Mouse (Mus musculus) frontal cortex, adult 2 months (tissue): Measurements from ENCODE around the gene Mturn. TPM values are rescaled to one million over a fixed set of nuclear protein-coding genes. Genes with fewer than 3 reads are reported as not detected.

ENCODE experiments used
- DNase-seq, 2 experiments: peaks; one replicate each; pipeline ENCODE4 v3.0.0; 2022; ENCODE audit warnings: low spot score in 1 of 2; ENCODE audit errors: extremely low spot score in 1 of 2
- polyA plus RNA-seq: library from polyadenylated mRNA; depleted of rRNA; stranded (reverse); fragments of >200 nt; gene quantifications from 2 replicates; pipeline ENCODE4 v1.2.3, GENCODE M21; 2012; rRNA removed

Mturn gene
- polyA plus RNA-seq, result 43.9 and 45.4 TPM in 2 replicates

- peak; percentile 90 to 97 for DNase-seq
These were observed at the start of gene Mturn for GRCm38 (mm10) chr6:54680891-54681745. Gene Mturn, plus strand, starts transcription at chr6:54681624.

GRCm38 (mm10) chr6:54639877-54640276 lies 41.5 kb upstream of the Mturn start:
- DNase-seq, result no peak

- DNase-seq, result peak; percentile 14 to 57
These were observed 39.5 kb upstream of the Mturn start for GRCm38 (mm10) chr6:54641953-54642352.

- no peak for DNase-seq
These were observed 38.2 kb upstream of the Mturn start for GRCm38 (mm10) chr6:54643181-54643580.

- peak in 1 of 2 experiments; percentile 17 for DNase-seq
These were observed 25.8 kb upstream of the Mturn start for GRCm38 (mm10) chr6:54655471-54656095.

- no peak for DNase-seq
These were observed 23.6 kb upstream of the Mturn start for GRCm38 (mm10) chr6:54657861-54658260.

- no peak for DNase-seq
These were observed 11.6 kb upstream of the Mturn start for GRCm38 (mm10) chr6:54669868-54670267.

- no peak for DNase-seq
These were observed 8.5 kb upstream of the Mturn start for GRCm38 (mm10) chr6:54672901-54673300.

GRCm38 (mm10) chr6:54679686-54680085 lies 1.7 kb upstream of the Mturn start:
- no peak for DNase-seq

- peak in 1 of 2 experiments; percentile 43 for DNase-seq
These were observed 463 bp downstream of the Mturn start for GRCm38 (mm10) chr6:54681746-54682428.

GRCm38 (mm10) chr6:54684085-54684484 lies 2.7 kb downstream of the Mturn start:
- no peak for DNase-seq

GRCm38 (mm10) chr6:54685103-54685502 lies 3.7 kb downstream of the Mturn start:
- no peak for DNase-seq

- DNase-seq, result no peak
These were observed 4.4 kb downstream of the Mturn start for GRCm38 (mm10) chr6:54685716-54686395.

GRCm38 (mm10) chr6:54686946-54687737 lies 5.7 kb downstream of the Mturn start:
- no peak for DNase-seq

GRCm38 (mm10) chr6:54688467-54689323 lies 7.3 kb downstream of the Mturn start:
- no peak for DNase-seq

- no peak for DNase-seq
These were observed 8.3 kb downstream of the Mturn start for GRCm38 (mm10) chr6:54689686-54690085.

GRCm38 (mm10) chr6:54690838-54691237 lies 9.4 kb downstream of the Mturn start:
- peak in 1 of 2 experiments; percentile 41 for DNase-seq

- DNase-seq, result no peak
These were observed 10.1 kb downstream of the Mturn start for GRCm38 (mm10) chr6:54691368-54692116.
